Mouse (Mus musculus) heart, embryonic 16.5 days (tissue): ENCODE data around the gene Klhdc9. TPM values are rescaled to one million over a fixed set of nuclear protein-coding genes. Genes with fewer than 3 reads are reported as not detected.

Experiments
- polyA plus RNA-seq: library from polyadenylated mRNA; unstranded; fragments of >200 nt; fragmentation: Nextera tagmentation; extraction: Ambion mirVana; gene quantifications from 2 replicates; pipeline ENCODE4 v1.2.1, GENCODE M21; 2015

Klhdc9 gene
- polyA plus RNA-seq, 1 experiment from 2014 or later = 0.71 TPM

Other genes starting within 250 kb of the Klhdc9 start
- 2.9 and 3.5 TPM in 2 replicates for gene Cfap126, start 246.9 kb downstream of the Klhdc9 start, polyA plus RNA-seq
- 622 and 629 TPM in 2 replicates for gene Sdhc, start 210.2 kb downstream of the Klhdc9 start, polyA plus RNA-seq
- 0.44 and 1.1 TPM in 2 replicates for gene Mpz, start 210.1 kb downstream of the Klhdc9 start, polyA plus RNA-seq
- 48.9 and 57.2 TPM in 2 replicates for gene Pcp4l1, start 164.5 kb downstream of the Klhdc9 start, polyA plus RNA-seq
- 0.35 and 0.43 TPM in 2 replicates for gene Nr1i3, start 146.8 kb downstream of the Klhdc9 start, polyA plus RNA-seq
- 60.7 and 68.9 TPM in 2 replicates for gene Tomm40l, start 138.3 kb downstream of the Klhdc9 start, polyA plus RNA-seq
- 10.6 and 11.9 TPM in 2 replicates for gene Apoa2, start 135.7 kb downstream of the Klhdc9 start, polyA plus RNA-seq
- gene Fcer1g, start 126.4 kb downstream of the Klhdc9 start, polyA plus RNA-seq = 34.4 and 36.3 TPM in 2 replicates
- 4.4 and 5.7 TPM in 2 replicates for gene Adamts4, start 110.4 kb downstream of the Klhdc9 start, polyA plus RNA-seq
- 659 and 700 TPM in 2 replicates for gene Ndufs2, start 109.4 kb downstream of the Klhdc9 start, polyA plus RNA-seq
- gene B4galt3, start 90.5 kb downstream of the Klhdc9 start, polyA plus RNA-seq = 47.5 and 54.9 TPM in 2 replicates
- gene Ppox, start 79.6 kb downstream of the Klhdc9 start, polyA plus RNA-seq = 32.4 and 41.9 TPM in 2 replicates
- 48.5 and 55.8 TPM in 2 replicates for gene Usp21, start 72.8 kb downstream of the Klhdc9 start, polyA plus RNA-seq
- 82.0 and 82.1 TPM in 2 replicates for gene Ufc1, start 65.8 kb downstream of the Klhdc9 start, polyA plus RNA-seq
- gene Dedd, start 31.7 kb downstream of the Klhdc9 start, polyA plus RNA-seq = 36.0 and 37.6 TPM in 2 replicates
- gene Nit1, start 15.2 kb downstream of the Klhdc9 start, polyA plus RNA-seq = 34.4 and 38.5 TPM in 2 replicates
- 76.4 and 84.5 TPM in 2 replicates for gene Pfdn2, start 15.1 kb downstream of the Klhdc9 start, polyA plus RNA-seq
- 0.39 and 0.81 TPM in 2 replicates for gene Nectin4, start 9.3 kb upstream of the Klhdc9 start, polyA plus RNA-seq
- gene Arhgap30, start 28.2 kb upstream of the Klhdc9 start, polyA plus RNA-seq = 3.5 and 7.5 TPM in 2 replicates
- gene Usf1, start 50.5 kb upstream of the Klhdc9 start, polyA plus RNA-seq = 47.5 and 53.1 TPM in 2 replicates
- 3.7 and 4.2 TPM in 2 replicates for gene Tstd1, start 58.1 kb upstream of the Klhdc9 start, polyA plus RNA-seq
- gene F11r, start 76.7 kb upstream of the Klhdc9 start, polyA plus RNA-seq = 76.1 and 80.0 TPM in 2 replicates
- 15.8 and 17.2 TPM in 2 replicates for gene Alyref2, start 142.7 kb upstream of the Klhdc9 start, polyA plus RNA-seq
- 0.49 TPM in 1 of 2 replicates, not detected in the other for gene Itln1, start 174.5 kb upstream of the Klhdc9 start, polyA plus RNA-seq
- gene Cd244a, start 198.4 kb upstream of the Klhdc9 start, polyA plus RNA-seq = 0.76 and 1.1 TPM in 2 replicates
- gene Ly9, start 246.6 kb upstream of the Klhdc9 start, polyA plus RNA-seq = 1.00 and 2.2 TPM in 2 replicates